Mouse (Mus musculus) ES-E14 (cell line): ENCODE data around the gene Ccdc30. TPM values are rescaled to one million over a fixed set of nuclear protein-coding genes. Genes with fewer than 3 reads are reported as not detected.

Source experiments
- DNase-seq: peaks from one replicate; pipeline ENCODE4 v3.0.0-alpha.2; 2013; ENCODE audit warnings: low read depth, low spot score
- H3K27ac ChIP-seq: 2 replicates; pipeline ENCODE4 v1.5.1; 2012; ENCODE audit warnings: low read depth, mild to moderate bottlenecking, low read length, moderate library complexity, mixed read lengths; ENCODE audit not compliant: poor library complexity, insufficient read depth, severe bottlenecking
- H3K36me3 ChIP-seq: 2 replicates; pipeline ENCODE4 v1.6.1; 2012; ENCODE audit warnings: mild to moderate bottlenecking, low read length, moderate library complexity, mixed read lengths; ENCODE audit not compliant: control insufficient read depth, poor library complexity, insufficient read depth, severe bottlenecking
- H3K4me1 ChIP-seq, 2 experiments: fragments of 150-350 bp in 1 of 2; sonication (generic) in 1 of 2; 2 replicates each; pipeline ENCODE4 v1.6.1; 2012; ENCODE audit warnings: low read length in 2 of 2, mild to moderate bottlenecking in 1 of 2, mixed read lengths in 1 of 2; ENCODE audit not compliant: control insufficient read depth in 2 of 2, insufficient read depth in 2 of 2, poor library complexity in 1 of 2
- H3K4me3 ChIP-seq, 2 experiments: fragments of 150-350 bp in 1 of 2; sonication (generic) in 1 of 2; 2 replicates each; pipeline ENCODE4 v1.5.1; 2012; ENCODE audit warnings: low read length in 2 of 2, low read depth in 1 of 2, mild to moderate bottlenecking in 1 of 2, mixed read lengths in 1 of 2; ENCODE audit not compliant: insufficient read depth in 1 of 2, poor library complexity in 1 of 2, severe bottlenecking in 1 of 2
- H3K9ac ChIP-seq: 2 replicates; pipeline ENCODE4 v1.6.1; 2012; ENCODE audit warnings: low read depth, mild to moderate bottlenecking, low read length, mixed read lengths; ENCODE audit not compliant: poor library complexity, insufficient read depth, severe bottlenecking
- H3K9me3 ChIP-seq: fragments of 150-350 bp; sonication (generic); 2 replicates; pipeline ENCODE4 v1.6.1; 2012; ENCODE audit warnings: low read depth, mild to moderate bottlenecking, low read length; ENCODE audit not compliant: control insufficient read depth, insufficient read depth
- CHD2 ChIP-seq: IDR thresholded peaks from 2 replicates; pipeline ENCODE4 v1.6.1; 2014; ENCODE audit warnings: mild to moderate bottlenecking, low read depth, low read length, inconsistent platforms
- HCFC1 ChIP-seq: IDR thresholded peaks from 2 replicates; pipeline ENCODE4 v1.6.1; 2012; ENCODE audit warnings: low read length, inconsistent platforms, borderline replicate concordance; ENCODE audit not compliant: insufficient read depth
- MAFK ChIP-seq: IDR thresholded peaks from 2 replicates; pipeline ENCODE4 v1.6.1; 2014; ENCODE audit warnings: mild to moderate bottlenecking, low read depth, low read length, inconsistent platforms; ENCODE audit not compliant: insufficient read depth
- ZC3H11A ChIP-seq: IDR thresholded peaks from 2 replicates; pipeline ENCODE4 v1.6.1; 2012; ENCODE audit warnings: low read depth, mild to moderate bottlenecking, inconsistent platforms, low read length, borderline replicate concordance
- ZNF384 ChIP-seq: IDR thresholded peaks from 2 replicates; pipeline ENCODE4 v1.6.1; 2012; ENCODE audit warnings: low read depth, low read length, inconsistent platforms
- in situ Hi-C, 2 experiments: fragments of 600-800 bp; cut with MboI; formaldehyde crosslinking; loops; one replicate each; pipeline ENCODE4 v1.15.1; 2025; ENCODE audit warnings: low sequenced_read_pairs in 2 of 2, inconsistent platforms in 1 of 2; ENCODE audit not compliant: unreplicated experiment in 2 of 2
- total RNA-seq: library from RNA; depleted of rRNA; stranded (reverse); fragments of 300-350 nt; gene quantifications from 2 replicates; pipeline ENCODE4 v1.2.3, GENCODE M21; 2012

Ccdc30 gene
- total RNA-seq, 1 experiment: 2.7 TPM

- in situ Hi-C loops: no loop called here
- H3K27ac ChIP-seq: no peak overlapping the region
Measured at GRCm38 (mm10) chr4:119398751-119399150, 16.6 kb downstream of the Ccdc30 start.

DNA sequence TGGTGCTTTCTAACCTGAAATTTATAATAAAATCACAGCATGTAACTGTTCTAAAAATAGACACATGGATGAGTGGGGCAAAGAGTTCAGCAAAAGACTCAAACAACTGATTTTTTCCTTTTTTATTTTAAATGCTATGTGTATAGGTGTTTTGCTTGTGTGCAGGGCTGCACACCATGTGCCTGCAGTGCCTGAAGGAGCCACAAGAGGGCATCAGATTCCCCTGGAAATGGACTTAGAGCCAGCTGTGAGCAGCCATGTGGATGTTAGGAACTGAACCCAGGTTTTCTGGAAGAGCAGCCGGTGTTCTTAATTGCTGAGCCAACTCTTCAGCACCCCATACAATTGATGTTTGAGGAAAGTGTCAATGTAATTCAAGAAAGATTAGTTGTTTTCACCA lies 25.0 kb downstream of the Ccdc30 start:
- TF ChIP-seq HCFC1 (no peak), ZNF384 (no peak), ZC3H11A (peak; percentile 85), CHD2 (no peak), MAFK (no peak)
- DNase-seq: peak; percentile 64
- H3K4me3 ChIP-seq: no peak overlapping the region
- H3K9ac ChIP-seq: no peak overlapping the region
- no peaks in the 10 kb centered on the region for H3K4me1 ChIP-seq
- H3K27ac ChIP-seq: no peak overlapping the region
- in situ Hi-C loops: no loop called here
- H3K36me3 ChIP-seq: no peaks in the 10 kb centered on the region
- H3K9me3 ChIP-seq: no peaks in the 10 kb centered on the region

More at GRCm38 (mm10) chr4:119398751-119399150, 16.6 kb downstream of the Ccdc30 start:
- no peak overlapping the region for H3K4me3 ChIP-seq
- no peaks in the 10 kb centered on the region for H3K9me3 ChIP-seq
- H3K36me3 ChIP-seq: no peaks in the 10 kb centered on the region
- no peak for DNase-seq
- H3K4me1 ChIP-seq: 0 out of 4 replicates have a peak, but pooled peaks cover 0 to 2% of the 10 kb centered on the region in 2 experiments
- no peak overlapping the region for H3K9ac ChIP-seq
- TF ChIP-seq ZC3H11A: no peak
- TF ChIP-seq CHD2: no peak
- no peak for TF ChIP-seq ZNF384
- no peak for TF ChIP-seq HCFC1
- TF ChIP-seq MAFK: no peak

- Histone ChIP-seq H3K9me3 (no peaks in the 10 kb centered on the region), H3K4me1 (no peaks in the 10 kb centered on the region), H3K27ac (no peak overlapping the region), H3K4me3 (no peak overlapping the region), H3K9ac (no peak overlapping the region), H3K36me3 (no peaks in the 10 kb centered on the region)
- DNase-seq: no peak
- in situ Hi-C loops: no loop called here
- TF ChIP-seq ZNF384 (no peak), HCFC1 (no peak), CHD2 (no peak), ZC3H11A (no peak), MAFK (no peak)
Measured at GRCm38 (mm10) chr4:119389184-119389583, 26.1 kb downstream of the Ccdc30 start.

GRCm38 (mm10) chr4:119381471-119382190 lies 33.7 kb downstream of the Ccdc30 start:
- no peak overlapping the region for H3K9ac ChIP-seq
- TF ChIP-seq MAFK (no peak), ZNF384 (no peak), CHD2 (no peak), ZC3H11A (no peak), HCFC1 (no peak)
- peaks cover 0 to 2% of the 10 kb centered on the region in 2 experiments; a peak in 1 of 4 replicates for H3K4me1 ChIP-seq
- no peaks in the 10 kb centered on the region for H3K36me3 ChIP-seq
- no peak overlapping the region for H3K4me3 ChIP-seq
- no peak for DNase-seq
- no peak overlapping the region for H3K27ac ChIP-seq
- H3K9me3 ChIP-seq: no peaks in the 10 kb centered on the region
- in situ Hi-C loops: no loop called here
